Mouse (Mus musculus) ES-E14 (cell line): ENCODE measurements around the gene Capn11. TPM values are rescaled to one million over a fixed set of nuclear protein-coding genes. Genes with fewer than 3 reads are reported as not detected.

Experiments used
- DNase-seq: peaks from one replicate; pipeline ENCODE4 v3.0.0-alpha.2; 2013; ENCODE audit warnings: low read depth, low spot score
- H3K27ac ChIP-seq: 2 replicates; pipeline ENCODE4 v1.5.1; 2012; ENCODE audit warnings: low read depth, mild to moderate bottlenecking, low read length, moderate library complexity, mixed read lengths; ENCODE audit not compliant: poor library complexity, insufficient read depth, severe bottlenecking
- H3K36me3 ChIP-seq: 2 replicates; pipeline ENCODE4 v1.6.1; 2012; ENCODE audit warnings: mild to moderate bottlenecking, low read length, moderate library complexity, mixed read lengths; ENCODE audit not compliant: control insufficient read depth, poor library complexity, insufficient read depth, severe bottlenecking
- H3K4me1 ChIP-seq, 2 experiments: fragments of 150-350 bp in 1 of 2; sonication (generic) in 1 of 2; 2 replicates each; pipeline ENCODE4 v1.6.1; 2012; ENCODE audit warnings: low read length in 2 of 2, mild to moderate bottlenecking in 1 of 2, mixed read lengths in 1 of 2; ENCODE audit not compliant: control insufficient read depth in 2 of 2, insufficient read depth in 2 of 2, poor library complexity in 1 of 2
- H3K4me3 ChIP-seq, 2 experiments: fragments of 150-350 bp in 1 of 2; sonication (generic) in 1 of 2; 2 replicates each; pipeline ENCODE4 v1.5.1; 2012; ENCODE audit warnings: low read length in 2 of 2, low read depth in 1 of 2, mild to moderate bottlenecking in 1 of 2, mixed read lengths in 1 of 2; ENCODE audit not compliant: insufficient read depth in 1 of 2, poor library complexity in 1 of 2, severe bottlenecking in 1 of 2
- H3K9ac ChIP-seq: 2 replicates; pipeline ENCODE4 v1.6.1; 2012; ENCODE audit warnings: low read depth, mild to moderate bottlenecking, low read length, mixed read lengths; ENCODE audit not compliant: poor library complexity, insufficient read depth, severe bottlenecking
- H3K9me3 ChIP-seq: fragments of 150-350 bp; sonication (generic); 2 replicates; pipeline ENCODE4 v1.6.1; 2012; ENCODE audit warnings: low read depth, mild to moderate bottlenecking, low read length; ENCODE audit not compliant: control insufficient read depth, insufficient read depth
- CHD2 ChIP-seq: IDR thresholded peaks from 2 replicates; pipeline ENCODE4 v1.6.1; 2014; ENCODE audit warnings: mild to moderate bottlenecking, low read depth, low read length, inconsistent platforms
- HCFC1 ChIP-seq: IDR thresholded peaks from 2 replicates; pipeline ENCODE4 v1.6.1; 2012; ENCODE audit warnings: low read length, inconsistent platforms, borderline replicate concordance; ENCODE audit not compliant: insufficient read depth
- MAFK ChIP-seq: IDR thresholded peaks from 2 replicates; pipeline ENCODE4 v1.6.1; 2014; ENCODE audit warnings: mild to moderate bottlenecking, low read depth, low read length, inconsistent platforms; ENCODE audit not compliant: insufficient read depth
- ZC3H11A ChIP-seq: IDR thresholded peaks from 2 replicates; pipeline ENCODE4 v1.6.1; 2012; ENCODE audit warnings: low read depth, mild to moderate bottlenecking, inconsistent platforms, low read length, borderline replicate concordance
- ZNF384 ChIP-seq: IDR thresholded peaks from 2 replicates; pipeline ENCODE4 v1.6.1; 2012; ENCODE audit warnings: low read depth, low read length, inconsistent platforms
- in situ Hi-C, 2 experiments: fragments of 600-800 bp; cut with MboI; formaldehyde crosslinking; loops; one replicate each; pipeline ENCODE4 v1.15.1; 2025; ENCODE audit warnings: low sequenced_read_pairs in 2 of 2, inconsistent platforms in 1 of 2; ENCODE audit not compliant: unreplicated experiment in 2 of 2
- total RNA-seq: library from RNA; depleted of rRNA; stranded (reverse); fragments of 300-350 nt; gene quantifications from 2 replicates; pipeline ENCODE4 v1.2.3, GENCODE M21; 2012

The Capn11 gene
- total RNA-seq, 1 experiment = not detected

GRCm38 (mm10) chr17:45667986-45668385 is 8.9 kb upstream of the Capn11 start:
- no peak for DNase-seq
- in situ Hi-C loops = no loop called here
- Histone ChIP-seq H3K4me1 (peaks cover 0 to 18% of the 10 kb centered on the region in 2 experiments; a peak in 2 of 4 replicates), H3K36me3 (peaks cover 43% of the 10 kb centered on the region), H3K27ac (no peak overlapping the region), H3K9ac (no peak overlapping the region), H3K4me3 (no peak overlapping the region), H3K9me3 (no peaks in the 10 kb centered on the region)
- no peak for TF ChIP-seq MAFK
- TF ChIP-seq ZC3H11A = no peak
- TF ChIP-seq ZNF384 = no peak

- in situ Hi-C loops = no loop called here
- peaks cover 44% of the 10 kb centered on the region for H3K36me3 ChIP-seq
Observed at GRCm38 (mm10) chr17:45667481-45667880, 8.4 kb upstream of the Capn11 start.

GRCm38 (mm10) chr17:45666091-45666490 is 7.0 kb upstream of the Capn11 start:
- TF ChIP-seq HCFC1 (no peak), CHD2 (no peak), ZC3H11A (no peak), MAFK (no peak), ZNF384 (no peak)
- Histone ChIP-seq H3K27ac (0 out of 2 replicates have a peak overlapping the region, but pooled peaks have one; percentile 42), H3K9ac (peak overlapping the region; percentile 34; the same call in 1 of the 2 replicates), H3K36me3 (peaks cover 47% of the 10 kb centered on the region), H3K4me3 (peak overlapping the region; percentile 49 to 55; a peak in 3 of 4 replicates), H3K9me3 (no peaks in the 10 kb centered on the region), H3K4me1 (peaks cover 0 to 21% of the 10 kb centered on the region in 2 experiments; a peak in 2 of 4 replicates)
- in situ Hi-C loops = no loop called here
- no peak for DNase-seq

More at GRCm38 (mm10) chr17:45667481-45667880, 8.4 kb upstream of the Capn11 start:
- Histone ChIP-seq H3K4me3 (peak overlapping the region in 1 of 2 experiments; percentile 6; a peak in 1 of 4 replicates), H3K9me3 (no peaks in the 10 kb centered on the region), H3K4me1 (peaks cover 0 to 21% of the 10 kb centered on the region in 2 experiments; a peak in 2 of 4 replicates), H3K27ac (no peak overlapping the region), H3K9ac (no peak overlapping the region)
- TF ChIP-seq CHD2 = no peak
- no peak for TF ChIP-seq HCFC1
- TF ChIP-seq ZNF384 = no peak
- TF ChIP-seq MAFK = no peak
- TF ChIP-seq ZC3H11A = no peak
- no peak for DNase-seq

GRCm38 (mm10) chr17:45664608-45665007 is 5.5 kb upstream of the Capn11 start:
- H3K4me1 ChIP-seq = peaks cover 0 to 26% of the 10 kb centered on the region in 2 experiments; a peak in 2 of 4 replicates
- H3K9me3 ChIP-seq = no peaks in the 10 kb centered on the region
- TF ChIP-seq ZC3H11A (no peak), MAFK (no peak), ZNF384 (no peak), HCFC1 (no peak), CHD2 (no peak)
- no peak overlapping the region for H3K27ac ChIP-seq
- H3K9ac ChIP-seq = no peak overlapping the region
- peak overlapping the region; percentile 35 to 54; a peak in 2 of 4 replicates for H3K4me3 ChIP-seq
- peaks cover 44% of the 10 kb centered on the region for H3K36me3 ChIP-seq
- no peak for DNase-seq
- in situ Hi-C loops = no loop called here
